Mouse (Mus musculus) splenic B cell, adult 2 months (primary cell): ENCODE measurements around the gene Vapb.

Experiments
- DNase-seq: peaks from one replicate; pipeline ENCODE4 v3.0.0-alpha.2; 2011; ENCODE audit warnings: low read depth, low spot score
- H3K27me3 ChIP-seq: 2 replicates; pipeline ENCODE4 v1.6.1; 2012; ENCODE audit warnings: mild to moderate bottlenecking, low read length, moderate library complexity, mixed read lengths; ENCODE audit not compliant: control insufficient read depth, poor library complexity, insufficient read depth, severe bottlenecking
- H3K36me3 ChIP-seq: 2 replicates; pipeline ENCODE4 v1.6.1; 2012; ENCODE audit warnings: mild to moderate bottlenecking, low read length, moderate library complexity, mixed read lengths; ENCODE audit not compliant: control insufficient read depth, poor library complexity, insufficient read depth, severe bottlenecking

Gene Vapb

GRCm38 (mm10) chr2:173813071-173813470, 75.8 kb downstream of the Vapb start:
- H3K36me3 ChIP-seq, result no peaks in the 10 kb centered on the region
- DNase-seq, result no peak
- H3K27me3 ChIP-seq, result no peaks in the 10 kb centered on the region

- H3K36me3 ChIP-seq, result no peaks in the 10 kb centered on the region
- DNase-seq, result no peak
These were observed 89.0 kb downstream of the Vapb start for GRCm38 (mm10) chr2:173826287-173826686.

DNA sequence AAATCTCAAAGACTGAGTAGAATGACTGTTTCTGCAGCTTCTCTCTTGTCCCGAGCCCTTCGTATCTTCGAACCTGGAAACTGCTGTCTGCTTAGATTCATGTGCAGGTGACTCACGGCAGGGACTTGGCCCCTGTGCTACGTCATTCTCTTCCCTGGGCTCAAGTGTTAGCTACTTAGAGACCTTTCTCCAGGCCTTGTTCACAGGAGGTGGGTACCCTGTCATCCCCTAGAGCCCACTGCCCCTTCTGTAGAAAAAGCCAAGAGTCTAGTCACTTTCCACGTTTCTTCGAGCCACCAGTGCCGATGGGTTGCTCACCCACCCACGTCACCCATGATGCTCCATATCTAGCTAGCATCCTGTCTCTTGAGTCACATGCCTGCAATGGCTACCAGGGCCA, 89.9 kb downstream of the Vapb start:
- no peaks in the 10 kb centered on the region for H3K36me3 ChIP-seq
- DNase-seq, result no peak

More at GRCm38 (mm10) chr2:173826287-173826686, 89.0 kb downstream of the Vapb start:
- H3K27me3 ChIP-seq, result no peaks in the 10 kb centered on the region

GRCm38 (mm10) chr2:173828134-173828533, 90.8 kb downstream of the Vapb start:
- no peaks in the 10 kb centered on the region for H3K27me3 ChIP-seq
- H3K36me3 ChIP-seq, result no peaks in the 10 kb centered on the region
- no peak for DNase-seq

More for the DNA sequence above, 89.9 kb downstream of the Vapb start:
- H3K27me3 ChIP-seq, result no peaks in the 10 kb centered on the region

DNA sequence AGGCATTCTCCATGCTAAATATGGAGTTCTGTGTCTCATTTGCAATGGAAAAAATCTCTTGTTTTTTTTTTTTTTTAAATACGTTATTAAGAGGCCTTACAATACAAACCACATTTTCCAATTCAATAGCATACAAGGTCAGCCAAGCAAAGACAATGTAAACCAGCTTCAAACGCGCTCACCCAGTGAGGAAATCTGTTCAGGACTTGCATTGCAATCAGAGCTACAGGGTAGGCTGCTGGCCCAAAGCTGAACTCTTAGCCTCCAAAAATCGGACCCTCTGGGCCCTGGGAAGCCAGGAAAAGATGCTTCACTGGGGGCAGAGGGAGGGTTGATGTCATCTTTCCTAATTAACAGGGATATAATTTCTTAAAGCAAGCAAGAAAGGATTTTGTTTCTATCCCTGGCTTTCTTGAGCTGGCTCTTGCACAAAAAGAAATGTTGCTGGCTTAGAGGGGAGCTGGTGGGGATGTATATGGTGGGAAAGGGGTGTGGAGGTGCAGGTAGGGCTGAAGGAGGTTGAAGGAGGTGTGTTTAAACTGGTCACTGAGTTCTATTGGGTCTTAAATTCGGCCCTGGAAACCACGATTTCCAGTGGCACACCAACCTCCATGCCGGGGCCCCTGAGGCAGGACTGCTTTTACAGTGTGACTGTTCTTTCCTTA, 95.6 kb downstream of the Vapb start:
- H3K36me3 ChIP-seq, result no peaks in the 10 kb centered on the region
- DNase-seq, result no peak
- no peaks in the 10 kb centered on the region for H3K27me3 ChIP-seq
